ENCODE assay signal across 9 mouse cellular contexts in the genomic region with DNA sequence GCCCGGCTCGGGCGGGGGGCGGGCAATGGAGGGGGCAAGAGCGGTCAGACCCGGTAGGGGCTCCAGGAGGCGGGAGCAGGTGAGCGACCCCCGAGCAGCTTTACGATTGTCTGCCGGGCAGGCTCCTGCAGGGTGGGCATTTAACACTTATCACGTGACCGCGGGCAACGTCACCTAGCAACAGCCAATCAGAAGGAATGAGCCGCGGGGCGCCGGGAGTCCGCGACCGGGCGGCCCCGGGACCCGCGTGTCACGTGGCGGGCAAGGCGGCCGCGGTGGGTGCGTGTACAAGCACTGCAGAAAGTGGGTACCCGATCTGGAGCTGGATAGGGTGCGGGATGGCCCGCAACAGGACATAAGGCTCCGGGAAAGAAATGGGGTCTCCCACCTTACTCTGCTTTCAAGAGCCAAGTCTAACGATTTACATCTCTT. TPM values are rescaled to one million over a fixed set of nuclear protein-coding genes. Genes with fewer than 3 reads are reported as not detected.
DNase-seq lines count a peak whose midpoint lies in the region; ATAC-seq lines count a peak whose summit lies in the region.
"Had no signal": no experiment of that assay in that cellular context is flagged by ENCODE, and none has a peak within 500 bp of the region (broad histone marks: within the 10 kb centered on the region; RNA-seq: fewer than 3 reads in every experiment).

Gene Dlx2, minus strand, starts transcription at position 115 of the 432 bp plus-strand sequence.

- peak within 1 kb of the TSS; percentile 39 for H3K4me3 ChIP-seq in midbrain, embryonic 16.5 days (ENCODE audit: low read depth, low read length)

- peak within 1 kb of the TSS; percentile 45 for H3K9ac ChIP-seq in midbrain, embryonic 16.5 days (ENCODE audit: low read depth, low read length)

- peak within 1 kb of the TSS; percentile 59 for H3K4me2 ChIP-seq in midbrain, embryonic 16.5 days (ENCODE audit: low read length)

- peak within 1 kb of the TSS; percentile 53 for H3K27ac ChIP-seq in midbrain, embryonic 16.5 days (ENCODE audit: low read length)

- DNase-seq in adrenal gland, adult 2 months = peak; percentile 25
- DNase-seq in adrenal gland, postnatal 4 days (ENCODE audit: low spot score in 2 of 2) = no peak
- peak; percentile 42 for DNase-seq in right cerebral cortex, postnatal 25 days
- no peak for DNase-seq in right cerebral cortex, postnatal 14 days
- DNase-seq in induced T-regulatory cell, adult 2 months (ENCODE audit: low read depth) = peak; percentile 43
- DNase-seq in yolk sac, embryonic 10.5 days (ENCODE audit: low spot score) = peak; percentile 74
- DNase-seq in layer of hippocampus, postnatal 36 days = no peak

- no peaks in the 10 kb centered on the region for H3K36me3 ChIP-seq in midbrain, embryonic 16.5 days (ENCODE audit: control insufficient read depth, insufficient read depth, low read length)

- H3K4me1 ChIP-seq in midbrain, embryonic 16.5 days (ENCODE audit: control insufficient read depth, insufficient read depth, low read length) = peaks cover 13% of the 10 kb centered on the region

- peak; percentile 72 for ATAC-seq in midbrain, embryonic 16.5 days

- no peaks in the 10 kb centered on the region for H3K9me3 ChIP-seq in midbrain, embryonic 16.5 days (replicated peaks; ENCODE audit: control insufficient read depth, low read length, poor library complexity, severe bottlenecking)

- H3K27me3 ChIP-seq in midbrain, embryonic 16.5 days (ENCODE audit: control insufficient read depth, insufficient read depth, low read depth, low read length) = peaks cover 38% of the 10 kb centered on the region

- 0% methylated on average over 37 of the region's 37 CpGs for WGBS in midbrain, embryonic 16.5 days

RNA-seq across cellular contexts. Expression of gene Dlx2, which starts in this region (rescaled TPM):
- under 1 TPM; 0.26 to 0.28 TPM for total RNA-seq in adrenal gland, adult 2 months (2021)
- 0.54 and 0.80 TPM in 2 replicates for polyA plus RNA-seq in adrenal gland, adult 2 months (2012; rRNA removed)
- 1 to 10 TPM in 1 of 2 experiments, under 1 TPM in 1; 0.98 to 1.9 TPM for total RNA-seq in adrenal gland, postnatal 4 days (2021)
- 4.5 and 10.9 TPM in 2 replicates for polyA plus RNA-seq in midbrain, embryonic 16.5 days (2015; fragmentation: Nextera tagmentation; extraction: Ambion mirVana)
- 1 to 10 TPM; 4.9 to 5.3 TPM for total RNA-seq in layer of hippocampus, postnatal 36 days (2021)
- polyA plus RNA-seq: gonadal fat pad, adult 2 months had no signal

Comparison
In these comparisons a context has a peak if more than half of its experiments do, and no peak if none do; other contexts are left out.
1. DNase-seq: peak in right cerebral cortex, postnatal 25 days (single experiment), induced T-regulatory cell, adult 2 months (single experiment) and yolk sac, embryonic 10.5 days (single experiment); none in adrenal gland, postnatal 4 days (0 of 2), right cerebral cortex, postnatal 14 days (single experiment) and layer of hippocampus, postnatal 36 days (0 of 2).
2. Peak in DNase-seq in adrenal gland, adult 2 months; RNA of the gene not detected or under 1 TPM.